Mouse (Mus musculus) cortical plate, adult 2 months (tissue): ENCODE results near the gene Lyst. TPM values are rescaled to one million over a fixed set of nuclear protein-coding genes. Genes with fewer than 3 reads are reported as not detected.

Experiments used
- H3K27ac ChIP-seq: fragments of 200-500 bp; 2 replicates; pipeline ENCODE4 v1.5.1; 2012; ENCODE audit warnings: low read length, control low read depth, inconsistent platforms; ENCODE audit not compliant: insufficient read depth
- H3K4me1 ChIP-seq: fragments of 200-500 bp; 2 replicates; pipeline ENCODE4 v1.6.1; 2011; ENCODE audit warnings: low read length; ENCODE audit not compliant: control insufficient read depth, insufficient read depth
- H3K4me3 ChIP-seq: fragments of 200-500 bp; 2 replicates; pipeline ENCODE4 v1.5.1; 2011; ENCODE audit warnings: mild to moderate bottlenecking, low read length, control low read depth; ENCODE audit not compliant: insufficient read depth
- CTCF ChIP-seq: fragments of 200-500 bp; IDR thresholded peaks from 2 replicates; pipeline ENCODE4 v1.5.1; 2011; ENCODE audit warnings: mild to moderate bottlenecking, control low read depth, low read length; ENCODE audit not compliant: insufficient read depth; ENCODE audit errors: extremely low read depth
- POLR2A ChIP-seq: fragments of 200-500 bp; IDR thresholded peaks from 2 replicates; pipeline ENCODE4 v1.6.1; 2011; ENCODE audit warnings: mild to moderate bottlenecking, low read length, control low read depth; ENCODE audit not compliant: insufficient read depth; ENCODE audit errors: extremely low read depth
- polyA plus RNA-seq: library from polyadenylated mRNA; depleted of rRNA; stranded (reverse); fragments of >200 nt; gene quantifications from 2 replicates; pipeline ENCODE4 v1.2.3, GENCODE M21; 2012

Lyst gene
- polyA plus RNA-seq, 1 experiment = 11.5 TPM

GRCm38 (mm10) chr13:13589032-13589431, 1.2 kb upstream of the Lyst start:
- Histone ChIP-seq H3K4me1 (no peaks in the 10 kb centered on the region; the same call in 1 of the 2 replicates), H3K4me3 (no peak overlapping the region), H3K27ac (no peak overlapping the region)
- TF ChIP-seq POLR2A (no peak), CTCF (no peak)

- Histone ChIP-seq H3K4me1 (no peaks in the 10 kb centered on the region; the same call in 1 of the 2 replicates), H3K27ac (no peak overlapping the region), H3K4me3 (no peak overlapping the region; the same call in 1 of the 2 replicates)
- no peak for TF ChIP-seq POLR2A
- TF ChIP-seq CTCF = no peak
Observed at GRCm38 (mm10) chr13:13591892-13592291, 1.7 kb downstream of the Lyst start.

- TF ChIP-seq POLR2A = no peak
- Histone ChIP-seq H3K4me3 (no peak overlapping the region), H3K27ac (no peak overlapping the region)
Observed at GRCm38 (mm10) chr13:13596424-13597044, 6.3 kb downstream of the Lyst start.

GRCm38 (mm10) chr13:13597896-13598295, 7.7 kb downstream of the Lyst start:
- Histone ChIP-seq H3K4me3 (no peak overlapping the region), H3K27ac (no peak overlapping the region), H3K4me1 (no peaks in the 10 kb centered on the region; the same call in 1 of the 2 replicates)
- TF ChIP-seq POLR2A (no peak), CTCF (no peak)

More at GRCm38 (mm10) chr13:13596424-13597044, 6.3 kb downstream of the Lyst start:
- no peaks in the 10 kb centered on the region; the same call in 1 of the 2 replicates for H3K4me1 ChIP-seq

- H3K4me3 ChIP-seq = no peak overlapping the region
- no peak overlapping the region for H3K27ac ChIP-seq
- TF ChIP-seq POLR2A (no peak), CTCF (no peak)
- no peaks in the 10 kb centered on the region; the same call in 1 of the 2 replicates for H3K4me1 ChIP-seq
Observed at GRCm38 (mm10) chr13:13601407-13601806, 11.2 kb downstream of the Lyst start.

GRCm38 (mm10) chr13:13606149-13606548, 16.0 kb downstream of the Lyst start:
- no peaks in the 10 kb centered on the region; the same call in 1 of the 2 replicates for H3K4me1 ChIP-seq
- H3K27ac ChIP-seq = no peak overlapping the region
- no peak overlapping the region for H3K4me3 ChIP-seq
- no peak for TF ChIP-seq CTCF
- TF ChIP-seq POLR2A = no peak

- Histone ChIP-seq H3K4me1 (no peaks in the 10 kb centered on the region; the same call in 1 of the 2 replicates), H3K27ac (no peak overlapping the region), H3K4me3 (no peak overlapping the region)
- TF ChIP-seq CTCF = no peak
- no peak for TF ChIP-seq POLR2A
Observed at GRCm38 (mm10) chr13:13608311-13608710, 18.1 kb downstream of the Lyst start.

GRCm38 (mm10) chr13:13609655-13610054, 19.5 kb downstream of the Lyst start:
- H3K4me3 ChIP-seq = no peak overlapping the region
- TF ChIP-seq POLR2A (no peak), CTCF (no peak)
- H3K4me1 ChIP-seq = no peaks in the 10 kb centered on the region; the same call in 1 of the 2 replicates
- no peak overlapping the region for H3K27ac ChIP-seq

GRCm38 (mm10) chr13:13612882-13613281, 22.7 kb downstream of the Lyst start:
- no peak for TF ChIP-seq POLR2A
- TF ChIP-seq CTCF = peak; percentile 58
- no peak overlapping the region for H3K4me3 ChIP-seq
- H3K27ac ChIP-seq = no peak overlapping the region
- H3K4me1 ChIP-seq = no peaks in the 10 kb centered on the region

GRCm38 (mm10) chr13:13614235-13614634, 24.0 kb downstream of the Lyst start:
- no peak overlapping the region for H3K4me3 ChIP-seq
- TF ChIP-seq CTCF (no peak), POLR2A (no peak)
- H3K27ac ChIP-seq = no peak overlapping the region
- no peaks in the 10 kb centered on the region for H3K4me1 ChIP-seq
